Mouse (Mus musculus): ENCODE data around the gene Sipa1l2. TPM values are rescaled to one million over a fixed set of nuclear protein-coding genes. Genes with fewer than 3 reads are reported as not detected.
A peak's percentile ranks its signal among the peaks of the same experiment; 100 is the strongest.

Gene Sipa1l2
- polyA plus RNA-seq, 1 experiment from 2014 or later: 17.8 TPM

DNA sequence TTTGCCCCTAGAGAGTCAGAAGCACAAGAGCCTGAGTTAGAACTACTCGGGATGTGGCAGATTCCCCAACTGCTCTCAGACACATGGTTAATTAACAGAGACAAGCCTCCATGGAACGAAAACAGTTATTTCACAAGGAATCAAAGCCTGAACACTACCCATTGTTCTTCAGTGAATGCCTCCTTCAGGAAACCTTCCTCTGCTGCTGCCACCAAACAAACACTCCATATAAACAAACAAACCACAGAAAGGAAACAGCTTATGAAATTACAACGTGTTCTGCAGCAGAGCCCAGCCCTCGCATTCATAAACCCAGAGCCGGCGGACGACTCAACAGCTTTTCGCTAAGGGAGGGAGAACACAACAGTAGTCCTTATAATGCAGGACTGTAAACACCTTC, 52.2 kb downstream of the Sipa1l2 start:
- no peaks in the 10 kb centered on the region for H3K9me3 ChIP-seq (ENCODE audit: control insufficient read depth, low read length)
- no peak for ATAC-seq (ENCODE audit: insufficient number of reproducible peaks, insufficient read depth, low FRiP score, low read depth)
- peak overlapping the region in 1 of 2 experiments; percentile 60; a peak in 1 of 4 replicates for H3K27ac ChIP-seq (replicated peaks in 1 of 2; ENCODE audit: control insufficient read depth in 1 of 2, insufficient read depth in 1 of 2, low read depth in 2 of 2, low read length in 2 of 2)
- peaks cover 17% of the 10 kb centered on the region; the same call in 1 of the 2 replicates for H3K36me3 ChIP-seq (ENCODE audit: control insufficient read depth, insufficient read depth, low read length)
- no peak overlapping the region for H3K9ac ChIP-seq (ENCODE audit: low read length)
- H3K27me3 ChIP-seq (ENCODE audit: control insufficient read depth, insufficient read depth, low read length): no peaks in the 10 kb centered on the region
- H3K4me1 ChIP-seq (ENCODE audit: control insufficient read depth in 2 of 2, insufficient read depth in 2 of 2, low read length in 2 of 2): peaks cover 48 to 82% of the 10 kb centered on the region in 2 experiments
- no peak overlapping the region for H3K4me3 ChIP-seq (ENCODE audit: control insufficient read depth in 1 of 2, insufficient read depth in 1 of 2, low read depth in 1 of 2, low read length in 2 of 2)
- no peak overlapping the region for H3K4me2 ChIP-seq (ENCODE audit: low read length)
- 72% methylated on average over 8 of the region's 8 CpGs for WGBS

- Histone ChIP-seq H3K4me3 (ENCODE audit: control insufficient read depth in 1 of 2, insufficient read depth in 1 of 2, low read depth in 1 of 2, low read length in 2 of 2) (no peak overlapping the region), H3K9me3 (ENCODE audit: control insufficient read depth, low read length) (no peaks in the 10 kb centered on the region), H3K36me3 (ENCODE audit: control insufficient read depth, insufficient read depth, low read length) (peaks cover 17% of the 10 kb centered on the region; the same call in 1 of the 2 replicates), H3K27me3 (ENCODE audit: control insufficient read depth, insufficient read depth, low read length) (no peaks in the 10 kb centered on the region), H3K4me1 (ENCODE audit: control insufficient read depth in 2 of 2, insufficient read depth in 2 of 2, low read length in 2 of 2) (peaks cover 46 to 80% of the 10 kb centered on the region in 2 experiments), H3K27ac (replicated peaks in 1 of 2; ENCODE audit: control insufficient read depth in 1 of 2, insufficient read depth in 1 of 2, low read depth in 2 of 2, low read length in 2 of 2) (peak overlapping the region; percentile 42 to 92; a peak in 3 of 4 replicates), H3K4me2 (ENCODE audit: low read length) (no peak overlapping the region), H3K9ac (ENCODE audit: low read length) (no peak overlapping the region)
- no peak for ATAC-seq (ENCODE audit: insufficient number of reproducible peaks, insufficient read depth, low FRiP score, low read depth)
- 60% methylated on average over 6 of the region's 6 CpGs for WGBS
Observed at GRCm38 (mm10) chr8:125516115-125516905, 53.3 kb downstream of the Sipa1l2 start.

DNA sequence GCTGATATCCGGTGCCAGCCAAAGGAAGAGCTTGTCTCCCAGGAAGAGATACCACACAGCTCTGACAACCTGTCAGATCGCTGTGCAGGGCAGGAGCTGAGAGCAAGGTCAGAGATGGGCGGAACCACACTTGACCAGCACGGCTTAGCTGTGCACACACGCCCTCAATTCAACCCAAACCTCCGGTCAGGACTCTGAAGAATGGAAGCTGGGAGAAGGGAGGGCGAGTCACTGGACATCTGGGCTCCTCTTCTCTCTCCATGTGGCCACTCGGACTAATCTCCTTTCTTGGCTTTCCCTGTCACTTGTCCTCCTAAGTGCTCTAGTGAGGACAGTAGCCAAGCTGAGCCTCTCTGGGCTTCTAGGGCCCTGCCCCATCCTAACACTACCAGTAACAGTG, 53.9 kb downstream of the Sipa1l2 start:
- peaks cover 49 to 83% of the 10 kb centered on the region in 2 experiments for H3K4me1 ChIP-seq (ENCODE audit: control insufficient read depth in 2 of 2, insufficient read depth in 2 of 2, low read length in 2 of 2)
- no peak overlapping the region for H3K4me2 ChIP-seq (ENCODE audit: low read length)
- ATAC-seq (ENCODE audit: insufficient number of reproducible peaks, insufficient read depth, low FRiP score, low read depth): no peak
- H3K27ac ChIP-seq (replicated peaks in 1 of 2; ENCODE audit: control insufficient read depth in 1 of 2, insufficient read depth in 1 of 2, low read depth in 2 of 2, low read length in 2 of 2): peak overlapping the region; percentile 42 to 92
- H3K9me3 ChIP-seq (ENCODE audit: control insufficient read depth, low read length): no peaks in the 10 kb centered on the region
- H3K4me3 ChIP-seq (ENCODE audit: control insufficient read depth in 1 of 2, insufficient read depth in 1 of 2, low read depth in 1 of 2, low read length in 2 of 2): no peak overlapping the region
- WGBS: 28% methylated on average over 8 of the region's 8 CpGs
- H3K27me3 ChIP-seq (ENCODE audit: control insufficient read depth, insufficient read depth, low read length): no peaks in the 10 kb centered on the region
- no peak overlapping the region for H3K9ac ChIP-seq (ENCODE audit: low read length)
- peaks cover 17% of the 10 kb centered on the region; the same call in 1 of the 2 replicates for H3K36me3 ChIP-seq (ENCODE audit: control insufficient read depth, insufficient read depth, low read length)

DNA sequence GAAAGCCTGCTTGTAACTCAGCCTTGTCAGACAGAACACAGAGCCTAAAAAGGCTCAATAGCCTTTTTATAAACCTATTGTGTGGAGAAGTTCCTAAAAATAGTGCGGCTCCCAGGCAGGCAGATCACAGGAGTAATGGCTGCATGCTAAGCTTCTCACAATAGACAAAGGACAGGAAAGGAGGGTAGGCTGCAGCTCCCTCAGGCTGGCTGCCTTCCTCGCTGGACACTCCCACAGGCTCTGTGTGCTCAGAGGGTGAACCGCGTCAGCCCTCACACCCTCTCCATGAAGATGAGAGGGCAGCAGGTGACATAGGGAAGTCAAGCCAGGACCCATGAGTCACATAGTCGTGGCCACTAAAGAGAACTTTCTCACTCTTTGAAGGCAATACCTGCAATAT, 55.7 kb downstream of the Sipa1l2 start:
- Histone ChIP-seq H3K27ac (replicated peaks in 1 of 2; ENCODE audit: control insufficient read depth in 1 of 2, insufficient read depth in 1 of 2, low read depth in 2 of 2, low read length in 2 of 2) (peak overlapping the region; percentile 92 to 97), H3K36me3 (ENCODE audit: control insufficient read depth, insufficient read depth, low read length) (0 out of 2 replicates have a peak, but pooled peaks cover 11% of the 10 kb centered on the region), H3K4me2 (ENCODE audit: low read length) (peak overlapping the region; percentile 44), H3K9ac (ENCODE audit: low read length) (peak overlapping the region; percentile 50), H3K4me1 (ENCODE audit: control insufficient read depth in 2 of 2, insufficient read depth in 2 of 2, low read length in 2 of 2) (peaks cover 59 to 86% of the 10 kb centered on the region in 2 experiments), H3K4me3 (ENCODE audit: control insufficient read depth in 1 of 2, insufficient read depth in 1 of 2, low read depth in 1 of 2, low read length in 2 of 2) (no peak overlapping the region), H3K9me3 (ENCODE audit: control insufficient read depth, low read length) (no peaks in the 10 kb centered on the region), H3K27me3 (ENCODE audit: control insufficient read depth, insufficient read depth, low read length) (no peaks in the 10 kb centered on the region)
- ATAC-seq (ENCODE audit: insufficient number of reproducible peaks, insufficient read depth, low FRiP score, low read depth): 0 out of 2 replicates have a peak, but pooled peaks have one; percentile 31
- 6% methylated on average over 5 of the region's 5 CpGs for WGBS

DNA sequence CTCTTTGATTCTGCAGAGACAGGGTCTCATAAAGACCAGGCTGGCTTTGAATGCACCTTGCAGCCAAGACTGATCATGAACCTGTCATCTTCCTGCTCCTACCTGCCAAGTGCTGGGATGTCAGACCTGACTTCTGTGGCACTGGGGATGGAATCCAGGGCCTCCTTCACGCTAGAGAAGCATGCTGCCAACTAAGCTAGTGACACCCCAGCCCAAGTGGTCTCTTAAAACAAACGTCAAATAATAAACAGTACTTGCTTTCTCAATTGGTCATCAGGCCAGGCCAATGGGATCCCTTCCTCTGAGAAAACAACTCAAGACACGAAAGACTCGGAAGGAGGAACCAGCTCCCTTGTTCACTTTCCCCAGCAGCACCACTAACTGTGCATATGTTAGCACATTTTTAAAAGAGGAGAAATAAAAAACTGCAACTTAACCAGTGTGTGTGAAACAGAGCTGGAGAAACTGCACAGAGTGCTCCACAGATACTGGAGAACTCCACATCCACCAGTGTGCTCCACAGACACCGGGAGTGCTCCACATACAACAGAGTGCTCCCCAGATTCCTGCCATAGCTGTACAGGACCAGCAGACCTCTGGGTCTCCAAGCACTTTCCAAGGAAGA, 56.3 kb downstream of the Sipa1l2 start:
- 34% methylated on average over 5 of the region's 5 CpGs for WGBS
- peaks cover 61 to 86% of the 10 kb centered on the region in 2 experiments for H3K4me1 ChIP-seq (ENCODE audit: control insufficient read depth in 2 of 2, insufficient read depth in 2 of 2, low read length in 2 of 2)

DNA sequence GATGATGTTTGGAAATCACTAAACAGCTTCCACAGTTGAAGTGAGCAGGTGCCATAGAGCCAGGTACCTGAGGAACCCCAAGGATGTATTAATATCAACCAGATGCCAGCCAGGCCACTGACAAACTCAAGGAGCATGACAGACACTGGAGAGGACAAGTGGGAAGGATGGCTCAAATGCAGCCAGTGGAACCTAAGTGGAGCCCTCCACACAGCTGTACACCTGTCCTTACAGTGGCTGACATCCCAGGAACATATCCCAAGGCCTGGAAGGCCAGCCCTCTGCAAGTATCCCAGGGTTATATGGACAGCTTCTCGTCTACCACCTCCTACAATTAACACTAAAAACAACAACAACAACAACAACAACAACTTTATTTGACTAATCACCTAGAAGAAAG, 57.0 kb downstream of the Sipa1l2 start:
- no peak for ATAC-seq (ENCODE audit: insufficient number of reproducible peaks, insufficient read depth, low FRiP score, low read depth)
- Histone ChIP-seq H3K9me3 (ENCODE audit: control insufficient read depth, low read length) (no peaks in the 10 kb centered on the region), H3K36me3 (ENCODE audit: control insufficient read depth, insufficient read depth, low read length) (0 out of 2 replicates have a peak, but pooled peaks cover 2% of the 10 kb centered on the region), H3K27me3 (ENCODE audit: control insufficient read depth, insufficient read depth, low read length) (no peaks in the 10 kb centered on the region), H3K4me2 (ENCODE audit: low read length) (no peak overlapping the region), H3K27ac (replicated peaks in 1 of 2; ENCODE audit: control insufficient read depth in 1 of 2, insufficient read depth in 1 of 2, low read depth in 2 of 2, low read length in 2 of 2) (peak overlapping the region; percentile 2 to 92; a peak in 3 of 4 replicates), H3K4me1 (ENCODE audit: control insufficient read depth in 2 of 2, insufficient read depth in 2 of 2, low read length in 2 of 2) (peaks cover 64 to 89% of the 10 kb centered on the region in 2 experiments), H3K4me3 (ENCODE audit: control insufficient read depth in 1 of 2, insufficient read depth in 1 of 2, low read depth in 1 of 2, low read length in 2 of 2) (no peak overlapping the region), H3K9ac (ENCODE audit: low read length) (no peak overlapping the region; the same call in 1 of the 2 replicates)
- 77% methylated on average over 1 of the region's 1 CpGs for WGBS

More for the DNA sequence above, 56.3 kb downstream of the Sipa1l2 start:
- Histone ChIP-seq H3K27me3 (ENCODE audit: control insufficient read depth, insufficient read depth, low read length) (no peaks in the 10 kb centered on the region), H3K4me3 (ENCODE audit: control insufficient read depth in 1 of 2, insufficient read depth in 1 of 2, low read depth in 1 of 2, low read length in 2 of 2) (no peak overlapping the region), H3K36me3 (ENCODE audit: control insufficient read depth, insufficient read depth, low read length) (0 out of 2 replicates have a peak, but pooled peaks cover 7% of the 10 kb centered on the region), H3K27ac (replicated peaks in 1 of 2; ENCODE audit: control insufficient read depth in 1 of 2, insufficient read depth in 1 of 2, low read depth in 2 of 2, low read length in 2 of 2) (peak overlapping the region; percentile 92 to 97), H3K4me2 (ENCODE audit: low read length) (peak overlapping the region; percentile 44), H3K9ac (ENCODE audit: low read length) (peak overlapping the region; percentile 50), H3K9me3 (ENCODE audit: control insufficient read depth, low read length) (no peaks in the 10 kb centered on the region)
- ATAC-seq (ENCODE audit: insufficient number of reproducible peaks, insufficient read depth, low FRiP score, low read depth): 0 out of 2 replicates have a peak, but pooled peaks have one; percentile 5

DNA sequence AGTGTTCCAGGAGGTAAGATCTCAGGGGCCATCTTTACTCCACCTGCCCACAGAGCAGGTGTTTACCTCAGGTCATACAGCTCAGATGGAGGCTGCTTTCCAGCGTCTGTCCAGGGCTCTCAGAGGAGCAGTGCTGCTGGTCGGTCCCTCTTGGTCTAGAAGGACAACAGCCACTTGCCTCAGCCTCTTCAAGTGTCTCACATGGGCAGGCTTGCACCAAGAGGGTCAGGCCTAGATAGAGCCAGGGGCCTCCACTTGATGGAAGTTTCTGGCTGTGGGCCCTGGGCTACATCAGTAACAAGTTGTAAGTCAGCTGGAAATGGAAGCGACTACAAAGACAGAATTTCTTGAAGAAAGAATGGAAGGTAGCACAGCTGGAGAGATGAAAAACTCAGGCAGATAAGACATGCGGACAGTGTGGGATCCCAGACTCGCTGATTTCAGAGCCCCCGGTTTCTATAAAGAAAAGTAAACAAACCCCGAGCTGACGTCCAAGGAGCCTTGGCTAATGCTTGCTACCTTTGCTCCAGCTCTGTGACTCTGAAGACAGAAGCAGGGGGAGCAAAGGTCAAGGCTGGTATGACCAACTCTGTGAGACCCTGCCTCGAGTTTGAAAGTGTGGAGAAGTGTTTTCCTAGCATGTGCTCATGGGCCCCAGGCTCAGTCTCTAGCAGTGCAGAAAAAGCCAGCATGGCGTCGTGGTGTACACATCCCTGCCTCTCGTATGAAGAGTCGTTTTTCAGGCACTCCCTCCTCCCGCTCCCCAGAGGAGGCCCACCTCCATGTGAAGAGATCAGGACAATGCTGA, 58.5 kb downstream of the Sipa1l2 start:
- Histone ChIP-seq H3K36me3 (ENCODE audit: control insufficient read depth, insufficient read depth, low read length) (no peaks in the 10 kb centered on the region), H3K27me3 (ENCODE audit: control insufficient read depth, insufficient read depth, low read length) (no peaks in the 10 kb centered on the region), H3K9me3 (ENCODE audit: control insufficient read depth, low read length) (no peaks in the 10 kb centered on the region), H3K27ac (replicated peaks in 1 of 2; ENCODE audit: control insufficient read depth in 1 of 2, insufficient read depth in 1 of 2, low read depth in 2 of 2, low read length in 2 of 2) (peak overlapping the region in 1 of 2 experiments; percentile 20; a peak in 2 of 4 replicates), H3K9ac (ENCODE audit: low read length) (peak overlapping the region; percentile 2; the same call in 1 of the 2 replicates), H3K4me1 (ENCODE audit: control insufficient read depth in 2 of 2, insufficient read depth in 2 of 2, low read length in 2 of 2) (peaks cover 75 to 96% of the 10 kb centered on the region in 2 experiments), H3K4me2 (ENCODE audit: low read length) (no peak overlapping the region), H3K4me3 (ENCODE audit: control insufficient read depth in 1 of 2, insufficient read depth in 1 of 2, low read depth in 1 of 2, low read length in 2 of 2) (no peak overlapping the region)
- 47% methylated on average over 14 of the region's 14 CpGs for WGBS
- ATAC-seq (ENCODE audit: insufficient number of reproducible peaks, insufficient read depth, low FRiP score, low read depth): no peak
